Mouse (Mus musculus) adrenal gland, adult 8-10 months (tissue): ENCODE measurements around the gene Chchd4. TPM values are rescaled to one million over a fixed set of nuclear protein-coding genes. Genes with fewer than 3 reads are reported as not detected.

Source experiments
- DNase-seq: peaks from one replicate; pipeline ENCODE4 v3.0.0; 2022
- total RNA-seq, 4 experiments: library from RNA; stranded (reverse); gene quantifications; 2 replicates each; pipeline ENCODE4 v1.2.4; 2022

Chchd4 gene
- total RNA-seq = 10 to 100 TPM; 16.6 to 19.3 (median 18.2) TPM

DNA sequence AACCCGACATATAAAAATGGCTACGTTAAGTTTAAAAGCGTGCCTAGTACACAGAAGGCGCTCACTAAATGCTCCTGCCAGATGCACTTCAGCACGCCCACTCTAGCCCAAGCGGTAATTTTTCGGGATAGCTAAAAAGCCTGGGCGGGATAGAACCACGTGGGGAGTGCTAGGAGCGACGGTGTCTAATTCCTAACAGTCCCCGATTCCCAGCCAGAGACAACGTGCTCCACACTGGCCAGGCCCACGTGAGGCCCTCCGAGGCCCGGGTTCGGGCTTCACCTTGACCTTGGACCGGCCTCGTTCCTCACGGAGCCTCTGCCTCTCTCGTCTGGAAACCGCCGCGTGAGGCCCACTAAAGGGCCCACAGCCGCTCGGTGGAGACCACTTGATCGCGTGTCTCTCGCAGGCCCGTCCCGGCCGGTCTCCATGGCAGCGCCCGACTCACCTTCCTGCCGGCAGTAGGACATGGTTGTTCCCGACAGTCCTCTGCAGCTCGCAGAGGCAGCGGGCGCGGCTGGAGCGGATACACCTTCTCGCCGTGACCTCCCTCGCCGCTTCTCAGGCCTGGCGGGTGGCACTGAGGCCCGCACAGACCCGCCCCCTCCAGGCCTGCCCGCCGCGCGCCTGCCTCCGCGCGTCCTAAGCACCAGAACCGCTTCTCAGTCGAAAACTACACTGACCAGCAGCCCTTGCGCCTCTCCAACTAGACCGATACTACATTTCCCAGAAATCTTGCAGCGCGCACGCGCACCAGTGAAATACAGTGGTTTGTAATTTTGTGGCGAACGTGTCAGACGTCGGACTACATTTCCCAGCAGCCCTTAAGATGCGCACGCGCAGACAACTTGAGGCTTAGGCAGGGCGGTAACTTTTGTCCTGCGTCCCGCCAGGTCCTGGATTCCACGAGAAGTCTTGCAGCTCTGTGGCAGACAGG is at the start of gene Chchd4, which contains the start of gene Tmem43:
Gene Chchd4, minus strand, starts transcription at position 679 of the 937 bp plus-strand sequence.
Gene Tmem43, plus strand, starts transcription at position 836 of the 937 bp plus-strand sequence.
- DNase-seq = peak; percentile 100

DNA sequence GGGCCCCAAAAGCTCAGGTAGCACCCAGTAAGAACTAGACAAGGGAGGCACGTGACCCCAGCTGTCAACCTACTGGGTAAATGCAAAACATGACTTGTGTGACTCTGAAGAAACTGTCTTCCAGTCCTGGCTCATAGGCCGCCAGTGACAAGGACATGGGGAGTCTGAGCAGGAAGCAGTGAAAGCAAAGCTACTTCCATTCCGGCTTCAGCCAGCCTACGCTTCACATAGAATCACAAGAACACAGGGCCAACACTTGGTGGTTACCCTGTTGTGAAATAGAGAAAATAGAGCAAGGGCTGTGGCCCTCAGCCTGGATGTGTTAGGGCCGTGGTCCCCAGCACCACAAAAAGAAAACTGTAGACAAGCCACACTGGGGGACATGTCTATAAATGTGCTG is 49.5 kb upstream of the Chchd4 start:
- no peak for DNase-seq

DNA sequence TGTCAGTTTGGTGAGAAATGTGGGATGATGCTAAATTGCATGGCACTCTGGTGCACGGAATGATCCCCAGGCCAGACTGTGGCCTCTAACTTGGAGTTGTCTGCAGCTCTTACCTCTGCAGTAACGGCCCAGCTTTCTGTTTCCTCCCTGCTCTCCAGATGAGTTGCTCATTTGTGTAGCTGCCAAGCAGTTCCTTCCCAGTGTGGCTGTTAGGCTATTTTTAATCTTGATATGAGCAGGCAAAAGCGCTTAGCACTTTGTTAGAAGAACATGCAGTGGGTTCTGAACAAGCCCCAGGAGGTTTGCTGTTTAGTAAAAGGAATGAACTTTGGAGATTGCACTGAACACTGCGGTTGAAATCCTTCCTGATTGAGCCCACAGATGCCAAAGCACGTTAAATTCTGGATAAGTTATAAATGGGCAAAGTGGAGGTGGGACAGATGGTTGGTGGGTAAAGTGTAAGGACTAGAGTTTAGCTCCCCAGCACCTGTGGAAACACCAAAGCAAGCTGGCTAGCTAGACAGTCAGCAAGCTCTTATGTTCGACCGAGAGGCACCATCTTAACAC is 45.2 kb upstream of the Chchd4 start:
- no peak for DNase-seq

DNA sequence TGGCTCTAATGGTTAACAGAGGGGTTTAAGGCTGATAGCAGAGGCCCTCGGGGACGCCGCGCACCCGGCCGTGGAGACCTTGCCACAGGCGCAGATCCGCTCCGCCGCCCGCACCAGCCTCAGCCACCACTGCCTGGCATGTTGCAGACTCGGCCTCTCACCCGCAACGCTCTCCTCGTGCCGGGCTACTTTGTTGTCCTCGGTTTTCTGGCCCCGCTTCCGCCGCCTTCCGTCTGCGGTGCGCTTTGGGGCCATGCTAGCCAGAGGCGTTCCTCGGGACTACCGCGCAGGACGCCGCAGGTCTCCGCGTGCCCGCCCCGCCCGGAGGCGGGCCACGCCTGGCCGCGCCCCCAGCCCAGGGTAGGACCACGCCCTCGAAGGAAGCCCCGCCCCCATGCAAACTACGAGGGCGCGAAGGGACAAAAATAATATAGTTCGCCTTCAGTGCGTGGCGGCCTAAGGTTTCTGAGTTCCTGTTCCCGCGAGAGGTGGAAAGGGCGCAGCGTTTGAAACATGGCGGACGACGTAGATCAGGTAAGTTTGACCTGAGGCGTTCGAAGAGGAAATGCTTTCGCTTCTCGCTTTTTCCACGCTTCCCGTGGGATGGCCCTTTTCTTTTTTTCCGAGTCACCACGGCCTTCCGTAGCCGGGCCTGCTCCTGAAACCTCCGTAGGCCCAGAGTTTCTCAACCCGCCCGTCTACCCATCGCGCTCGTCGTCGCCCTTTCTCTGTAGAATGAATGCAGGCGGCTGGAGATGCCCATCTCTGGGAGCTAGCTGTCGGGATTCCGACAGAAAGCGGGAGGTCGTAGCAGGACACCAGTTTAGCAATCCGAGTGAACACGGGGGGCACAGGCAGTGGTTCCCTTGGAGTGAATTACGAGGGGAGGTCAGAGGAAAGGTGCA is 42.5 kb upstream of the Chchd4 start, which contains the start of the genes Xpc and Lsm3:
Gene Xpc, minus strand, starts transcription at position 344 of the 905 bp plus-strand sequence.
Gene Lsm3, plus strand, starts transcription at position 384 of the 905 bp plus-strand sequence.
- DNase-seq = peak; percentile 97

DNA sequence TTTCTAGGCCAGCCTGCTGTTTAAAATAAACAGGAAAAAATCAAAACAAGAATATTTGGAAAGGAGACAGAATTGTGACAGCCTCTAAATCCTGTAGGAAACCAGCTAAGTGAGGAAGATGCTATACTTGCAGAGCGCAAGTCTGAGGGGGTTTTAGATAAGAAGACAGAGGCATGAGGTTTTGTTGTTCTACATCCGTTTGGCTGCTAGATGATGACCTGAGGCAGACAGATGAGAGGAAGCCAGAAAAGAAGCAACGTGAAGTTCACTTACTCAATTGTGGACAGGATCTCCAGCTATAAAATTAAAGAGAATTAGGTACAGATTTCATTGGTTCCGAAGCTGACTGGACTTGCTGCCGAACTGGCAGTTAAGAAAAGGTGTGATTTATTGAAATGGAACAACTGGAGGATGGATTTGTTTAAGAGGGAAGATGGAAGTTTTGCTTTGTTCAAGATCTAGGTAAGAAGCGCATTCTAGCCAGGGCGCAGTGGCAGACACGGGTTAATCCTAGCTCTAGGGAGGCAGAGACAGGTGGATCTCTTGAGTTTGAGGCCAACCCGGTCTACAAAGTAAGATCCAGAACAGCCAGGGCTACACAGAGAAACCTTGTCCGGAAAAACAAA is 41.5 kb upstream of the Chchd4 start:
- no peak for DNase-seq

DNA sequence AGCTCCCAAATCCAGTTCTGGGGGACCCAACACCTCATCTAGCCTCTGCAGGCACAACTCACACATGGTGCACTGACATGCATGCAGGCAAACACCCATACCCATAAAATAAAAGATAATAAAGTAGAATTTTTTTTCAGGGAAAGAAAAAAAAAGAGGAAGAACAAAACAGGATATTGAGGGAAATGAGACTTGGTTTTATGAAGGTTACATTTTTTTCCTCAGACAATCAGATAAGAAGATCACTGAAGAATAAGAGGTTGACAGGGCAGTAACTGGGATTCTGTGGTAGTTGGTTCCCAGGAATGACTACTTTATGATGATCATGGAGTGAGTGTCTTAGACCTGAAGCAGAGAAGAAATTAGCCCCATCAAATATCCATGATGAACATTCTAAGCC is 40.8 kb upstream of the Chchd4 start:
- DNase-seq = no peak

DNA sequence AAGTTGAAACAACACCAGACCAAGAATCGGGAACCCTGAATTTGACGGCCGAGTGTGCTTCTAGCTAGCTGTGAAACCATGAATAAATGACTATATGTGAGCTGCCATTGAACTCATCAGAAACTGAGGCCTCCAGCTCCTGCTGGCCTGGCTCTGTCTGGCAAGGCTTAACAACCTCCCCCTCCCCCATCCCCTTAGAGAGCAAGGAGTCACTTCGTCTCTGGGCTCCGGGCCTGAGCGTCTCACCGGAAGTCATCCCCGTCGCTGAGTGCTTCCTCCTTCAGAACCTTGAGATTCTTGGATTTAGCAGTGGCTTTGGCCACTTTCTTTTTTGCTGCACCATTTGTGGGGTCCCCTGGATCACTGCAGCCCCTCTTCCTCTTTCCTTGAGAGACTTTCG is 36.9 kb upstream of the Chchd4 start:
- DNase-seq = no peak

DNA sequence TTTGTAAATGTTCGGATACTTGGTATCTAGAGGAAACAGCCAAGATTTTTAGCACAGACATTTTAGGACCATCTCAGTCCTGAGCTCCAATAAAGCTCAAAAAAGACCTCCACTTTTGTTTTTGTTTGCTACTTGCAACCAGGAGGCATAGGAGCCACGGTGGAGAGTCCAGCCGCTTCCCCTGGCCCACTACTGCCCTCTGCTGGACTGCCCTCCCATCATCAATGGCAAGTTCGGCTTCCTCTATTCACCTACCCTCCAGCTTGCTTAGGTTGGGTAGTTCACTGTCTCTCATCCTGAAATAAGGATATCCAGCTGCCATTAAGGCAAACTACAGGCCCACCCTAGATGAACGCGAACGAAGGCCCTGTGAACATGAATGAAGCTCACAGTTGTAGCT is 36.0 kb upstream of the Chchd4 start:
- DNase-seq = peak; percentile 57

DNA sequence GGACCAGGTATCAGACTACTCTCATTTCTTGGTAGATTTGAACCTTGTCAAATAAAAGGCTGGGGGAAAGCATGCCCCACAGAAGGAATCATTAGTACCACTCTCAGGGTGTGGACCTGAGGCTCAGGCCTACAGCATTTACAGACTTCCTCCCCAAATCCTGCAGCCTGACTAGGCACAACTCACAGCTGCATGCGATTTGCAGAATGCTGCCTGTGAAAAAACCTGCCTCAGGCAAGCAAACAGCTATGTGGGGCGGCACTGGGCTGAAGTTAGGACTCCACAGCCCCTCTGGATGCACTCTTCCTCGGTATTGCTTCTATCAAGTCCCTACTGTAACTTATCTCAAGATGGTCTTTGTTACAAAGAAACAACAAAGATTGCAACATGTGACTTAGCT is 34.7 kb upstream of the Chchd4 start:
- DNase-seq = no peak

DNA sequence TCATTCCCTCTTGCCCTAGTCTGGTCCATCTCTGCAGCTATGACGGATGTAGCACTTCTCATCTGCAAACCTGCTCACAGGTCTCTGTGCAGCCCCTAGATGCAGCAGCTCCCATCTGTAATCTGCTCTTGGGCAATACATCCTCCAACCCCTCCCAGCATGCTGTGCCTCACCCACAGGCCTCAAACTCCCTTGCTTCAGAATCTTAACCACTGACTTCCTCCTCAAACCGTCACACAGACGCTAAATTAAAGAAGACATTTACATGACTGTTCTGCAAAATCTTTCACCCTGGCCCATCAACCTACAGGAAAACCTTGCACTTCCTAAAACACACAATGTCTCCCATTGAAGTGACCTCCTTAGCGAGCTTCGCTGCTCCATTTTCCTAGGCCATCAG is 32.7 kb upstream of the Chchd4 start:
- no peak for DNase-seq

DNA sequence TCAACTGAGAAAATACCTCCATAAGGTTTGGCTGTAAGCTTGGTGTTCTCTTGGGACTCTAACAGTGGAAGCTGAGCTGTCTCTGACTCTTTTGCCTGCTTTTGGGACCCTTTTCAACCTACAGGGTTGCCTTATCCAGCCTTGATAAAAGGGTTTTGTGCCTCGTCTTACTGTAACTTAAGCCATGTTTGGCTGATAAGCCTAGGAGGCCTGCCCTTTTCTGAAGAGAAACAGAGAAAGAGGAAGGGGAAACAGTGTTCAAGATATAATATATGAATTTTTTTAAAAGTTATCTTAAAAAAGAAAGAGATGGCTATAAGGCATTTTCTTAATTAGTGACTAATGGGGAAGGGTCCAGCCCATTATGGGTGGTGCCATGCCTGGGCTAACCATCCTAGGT is 30.0 kb upstream of the Chchd4 start:
- DNase-seq = no peak

DNA sequence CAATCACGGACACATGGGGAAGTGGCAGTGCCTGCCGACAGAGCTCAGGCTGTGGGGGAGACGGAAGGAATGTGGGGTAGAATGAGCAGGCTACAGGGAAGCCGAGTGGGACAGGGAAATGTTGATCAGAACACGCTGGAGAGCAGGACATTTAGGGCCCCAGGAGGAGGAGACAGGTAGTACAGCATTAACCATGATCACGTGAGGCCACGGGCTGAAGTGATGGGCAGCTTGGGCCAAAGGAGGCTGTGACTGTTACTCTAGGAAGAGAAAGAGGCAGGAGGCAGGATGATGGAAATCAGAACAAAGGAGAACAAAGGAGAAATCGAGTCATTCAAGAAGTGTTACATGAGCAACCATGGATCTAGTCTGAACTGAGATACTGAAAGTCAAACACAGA is 21.2 kb upstream of the Chchd4 start:
- no peak for DNase-seq

DNA sequence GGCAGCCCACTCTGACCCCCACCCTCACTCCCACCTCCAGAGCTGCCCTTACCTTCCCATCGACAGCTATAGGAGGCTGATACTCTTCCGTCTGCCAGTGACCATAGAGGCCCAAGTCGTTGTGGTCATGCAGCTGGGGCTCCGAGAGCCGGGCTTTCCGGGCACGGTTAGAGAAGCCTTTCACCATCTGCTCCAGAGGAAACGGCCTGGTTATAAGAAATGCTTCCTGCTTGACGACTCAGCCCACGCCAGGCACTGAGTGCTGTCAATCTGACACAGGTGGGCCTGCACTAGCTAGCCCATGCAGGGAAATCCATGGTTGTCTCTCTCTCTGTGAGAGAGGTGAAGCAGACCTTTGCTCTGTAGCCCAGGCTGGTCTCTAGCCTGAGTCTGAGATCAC is 19.7 kb upstream of the Chchd4 start:
- DNase-seq = no peak

DNA sequence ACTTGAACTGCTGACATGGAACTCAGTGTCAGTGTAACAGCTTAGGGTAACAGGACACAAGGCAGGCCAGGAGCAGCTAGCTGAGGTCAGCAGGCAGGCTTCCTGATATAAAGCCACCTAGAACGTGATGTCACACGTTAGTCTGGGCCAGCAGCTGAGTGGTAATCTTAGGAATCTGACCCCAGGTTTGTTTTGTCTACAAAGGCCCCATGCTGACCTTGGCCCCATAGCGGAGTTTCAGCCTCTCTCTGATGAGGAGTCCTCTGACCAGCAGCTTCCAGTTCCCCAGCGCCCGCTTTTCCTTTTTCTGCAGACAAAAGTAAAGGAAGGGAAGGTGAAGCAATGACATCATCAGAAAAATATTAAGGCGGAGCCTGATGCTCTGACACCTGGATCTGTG is 17.7 kb upstream of the Chchd4 start:
- no peak for DNase-seq

DNA sequence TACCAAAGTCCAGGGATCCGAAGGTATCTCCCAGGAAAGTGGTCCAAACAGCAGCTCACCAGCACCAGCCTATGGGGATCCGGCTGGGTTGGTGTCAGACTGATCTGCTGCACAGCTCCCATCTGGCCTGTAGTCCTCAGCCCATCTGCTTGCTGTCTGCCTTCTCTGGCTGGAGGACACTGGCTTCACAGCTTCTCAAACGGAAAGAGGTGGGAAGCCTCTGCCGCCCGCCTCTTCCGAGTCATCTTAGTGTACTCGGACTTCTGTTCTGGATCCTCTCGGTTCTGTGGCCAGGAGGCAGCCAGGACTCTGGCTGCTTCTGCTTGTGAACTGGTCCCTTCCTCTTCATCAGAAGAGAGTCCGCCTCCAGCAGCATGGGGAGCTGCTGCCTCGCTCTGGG is 16.5 kb upstream of the Chchd4 start:
- DNase-seq = no peak

DNA sequence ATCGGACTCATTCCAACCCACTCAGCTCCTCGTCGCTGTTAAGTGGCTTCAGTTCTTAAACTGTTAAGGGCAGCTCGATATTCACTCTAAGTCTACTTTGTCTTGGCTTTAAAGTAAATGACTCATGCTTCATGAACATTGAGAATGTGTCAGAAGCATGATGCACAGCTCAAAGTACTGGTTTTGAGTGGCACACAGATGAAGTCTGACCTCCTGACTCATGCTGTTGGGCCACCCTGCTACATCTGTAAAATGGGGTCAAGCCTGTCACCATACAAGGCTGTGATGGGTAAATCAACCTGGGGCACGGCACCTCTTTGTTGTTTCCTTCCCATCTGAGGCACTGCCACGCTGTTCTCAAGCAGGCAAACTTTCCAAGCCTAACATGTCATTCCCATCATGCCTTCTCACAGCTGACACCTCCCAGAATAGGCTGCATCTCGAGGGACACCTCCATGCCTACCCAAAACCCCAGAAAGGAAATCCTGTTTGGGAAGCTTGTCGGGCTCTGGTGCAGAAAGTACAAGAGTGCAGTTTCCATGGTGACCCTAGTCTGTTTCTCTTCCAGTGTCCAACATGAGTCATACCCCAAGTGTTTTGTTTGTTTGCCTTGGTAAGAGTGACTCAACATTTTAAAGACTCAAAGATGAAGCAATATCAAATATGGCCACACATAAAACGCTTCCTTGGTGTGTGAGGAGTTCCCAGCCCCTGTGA is 15.3 kb upstream of the Chchd4 start:
- DNase-seq = peak; percentile 62

DNA sequence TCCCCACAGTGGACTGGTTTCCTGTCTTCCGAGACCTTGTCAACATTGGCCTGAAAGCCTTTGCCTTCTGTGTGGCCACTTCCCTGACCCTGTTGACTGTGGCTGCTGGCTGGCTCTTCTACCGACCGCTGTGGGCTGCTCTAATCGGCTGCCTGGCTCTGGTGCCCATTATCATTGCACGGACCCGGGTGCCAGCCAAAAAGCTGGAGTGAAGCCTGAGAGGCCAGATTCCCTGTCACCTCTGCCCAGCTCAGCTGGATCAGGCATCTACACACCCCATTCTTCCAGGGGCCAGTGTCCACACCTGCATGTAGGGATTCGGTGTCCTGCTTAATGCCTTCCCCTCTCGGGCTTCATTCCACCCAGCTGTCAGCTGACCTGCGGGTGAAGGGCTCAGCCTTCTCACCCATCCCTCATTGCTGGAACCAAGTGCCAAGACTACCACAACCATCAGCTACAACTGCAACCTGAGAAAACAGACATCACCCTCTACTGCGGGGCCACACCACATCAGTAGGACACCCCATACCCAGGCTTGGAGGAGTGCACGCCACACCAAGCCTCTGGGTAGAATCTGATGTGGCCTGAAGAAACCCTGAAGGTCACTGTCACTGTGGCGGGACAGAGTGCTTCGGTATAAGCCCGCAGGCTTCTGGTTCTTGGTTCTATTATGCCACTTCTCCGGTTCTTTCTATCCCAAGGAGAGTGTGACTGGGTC is 13.5 kb upstream of the Chchd4 start:
- no peak for DNase-seq

DNA sequence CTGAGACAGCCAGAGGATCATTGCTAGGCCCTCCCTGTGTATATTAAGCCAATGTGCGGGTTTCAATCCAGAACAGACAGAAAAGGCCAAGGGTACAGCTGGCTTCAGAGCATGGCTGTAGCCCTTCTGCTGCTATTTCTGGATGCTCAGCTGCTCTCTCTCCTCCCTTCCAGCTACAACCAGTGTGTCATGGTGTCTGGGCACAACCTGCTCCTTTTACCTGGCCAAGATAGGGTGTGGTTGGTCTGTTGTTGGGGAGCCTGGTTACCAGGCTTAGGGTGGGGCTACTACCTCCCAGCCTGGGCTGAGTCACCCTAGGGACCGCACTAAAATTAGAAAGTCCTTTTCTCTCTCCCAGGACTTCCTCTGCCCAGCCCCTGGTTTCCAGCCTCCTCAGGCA is 10.0 kb upstream of the Chchd4 start:
- no peak for DNase-seq

DNA sequence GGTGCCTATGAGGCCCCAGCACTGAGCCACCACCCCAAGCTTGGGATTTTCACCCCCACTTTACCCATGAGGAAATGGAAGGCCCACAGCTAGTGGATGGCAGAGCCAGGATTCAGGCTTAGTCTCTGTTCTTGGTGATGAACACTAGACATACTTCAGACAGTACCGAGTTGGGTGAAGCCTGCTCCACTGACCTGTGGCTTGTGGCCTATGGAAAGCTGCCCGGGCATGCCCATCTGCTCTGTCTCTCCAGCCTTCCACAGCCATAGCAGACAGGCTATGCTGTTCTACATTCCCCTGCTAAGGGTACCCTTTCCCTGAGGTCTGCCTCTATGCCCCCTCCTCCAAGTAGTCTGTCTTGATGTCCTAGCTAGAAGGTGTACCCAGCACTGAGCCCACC is 3.2 kb upstream of the Chchd4 start:
- DNase-seq = no peak

DNA sequence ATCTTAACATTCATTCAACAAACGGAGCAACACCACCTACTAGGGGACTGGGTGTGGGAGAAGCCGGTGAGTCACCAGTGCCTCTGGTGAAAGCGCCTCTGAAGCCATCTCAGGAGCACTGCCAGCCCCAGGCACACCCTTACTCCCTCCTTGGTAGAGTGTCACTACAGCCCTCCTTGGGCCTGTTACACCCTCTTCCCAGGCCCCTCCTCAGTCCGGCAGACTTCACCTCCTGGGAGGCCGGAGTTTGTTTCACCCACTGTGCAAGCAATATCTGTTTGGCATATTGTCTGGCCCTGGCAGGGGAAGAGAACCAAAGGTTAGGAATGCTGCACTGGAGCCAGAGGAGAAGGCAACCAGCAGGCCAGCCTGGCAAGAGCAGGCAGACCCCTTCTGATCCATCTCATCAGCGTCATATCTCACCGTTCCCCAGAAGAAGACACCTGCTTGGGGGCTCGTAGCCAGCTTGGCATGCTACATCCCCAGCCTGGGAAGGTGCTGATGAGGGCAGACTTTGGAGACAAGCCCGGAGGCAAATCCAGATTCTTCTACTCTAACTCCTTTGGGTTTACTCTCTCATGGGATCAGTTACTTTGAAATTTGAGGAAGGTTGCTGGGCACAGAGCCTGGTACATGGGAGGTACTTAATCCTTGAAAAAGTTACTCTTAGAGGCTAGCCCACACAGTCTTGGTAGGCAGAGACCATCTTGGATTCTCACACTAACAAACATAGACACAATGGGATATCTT is 1.3 kb upstream of the Chchd4 start:
- no peak for DNase-seq
